Mouse (Mus musculus): Measurements from ENCODE around the gene Mark3.

GRCm38 (mm10) chr12:111655695-111656094 lies 81.4 kb downstream of the Mark3 start:
- TF ChIP-seq ZC3H11A (IDR thresholded peaks at IDR 0.05; ENCODE audit: low read depth, low read length) (no peak), MXI1 (IDR thresholded peaks at IDR 0.05; ENCODE audit: low read depth, low read length) (no peak), CTCF (conservative IDR thresholded peaks at IDR 0.05 in 1 of 2, IDR thresholded peaks at IDR 0.05 in 1 of 2; ENCODE audit: low read depth in 2 of 2, low read length in 2 of 2) (no peak), JUND (conservative IDR thresholded peaks at IDR 0.05; ENCODE audit: low read depth, low read length) (no peak)
